Mouse (Mus musculus) liver, adult 2 months (tissue): ENCODE results near the gene Mrm2. TPM values are rescaled to one million over a fixed set of nuclear protein-coding genes. Genes with fewer than 3 reads are reported as not detected.

Experiments used
- DNase-seq: peaks from one replicate; pipeline ENCODE4 v3.0.0-alpha.2; 2011; ENCODE audit warnings: low read depth, low spot score; ENCODE audit errors: extremely low read depth
- H3K27ac ChIP-seq: fragments of 200-500 bp; replicated peaks from 2 replicates; pipeline ENCODE4 v1.5.1; 2012; ENCODE audit warnings: low read depth, mild to moderate bottlenecking, control low read depth, inconsistent platforms, low read length; ENCODE audit not compliant: insufficient read depth
- H3K27me3 ChIP-seq: fragments of 200-500 bp; 2 replicates; pipeline ENCODE4 v1.6.1; 2012; ENCODE audit warnings: mild to moderate bottlenecking, moderate library complexity, low read length, inconsistent platforms; ENCODE audit not compliant: control insufficient read depth, insufficient read depth
- H3K36me3 ChIP-seq: fragments of 200-500 bp; 2 replicates; pipeline ENCODE4 v1.6.1; 2012; ENCODE audit warnings: low read length, inconsistent platforms; ENCODE audit not compliant: control insufficient read depth, insufficient read depth
- H3K4me1 ChIP-seq: fragments of 200-500 bp; 2 replicates; pipeline ENCODE4 v1.6.1; 2011; ENCODE audit warnings: low read length; ENCODE audit not compliant: control insufficient read depth, insufficient read depth
- H3K4me3 ChIP-seq: fragments of 200-500 bp; 2 replicates; pipeline ENCODE4 v1.5.1; 2011; ENCODE audit warnings: low read depth, mild to moderate bottlenecking, control low read depth, low read length, moderate library complexity; ENCODE audit not compliant: insufficient read depth
- H3K79me2 ChIP-seq: fragments of 200-500 bp; 2 replicates; pipeline ENCODE4 v1.6.1; 2012; ENCODE audit warnings: inconsistent platforms, mild to moderate bottlenecking, low read length, moderate library complexity; ENCODE audit not compliant: control insufficient read depth, insufficient read depth
- H3K9ac ChIP-seq: fragments of 200-500 bp; 2 replicates; pipeline ENCODE4 v1.6.1; 2012; ENCODE audit warnings: low read depth, mild to moderate bottlenecking, control low read depth, inconsistent platforms, low read length
- CTCF ChIP-seq: fragments of 200-500 bp; IDR thresholded peaks from 2 replicates; pipeline ENCODE4 v1.5.1; 2011; ENCODE audit warnings: low read depth, low read length, control low read depth
- POLR2A ChIP-seq: fragments of 200-500 bp; IDR thresholded peaks from 2 replicates; pipeline ENCODE4 v1.6.1; 2011; ENCODE audit warnings: low read length, control low read depth; ENCODE audit not compliant: insufficient read depth; ENCODE audit errors: extremely low read depth
- WGBS: fragments of 180-500 bp; shearing (Covaris S2); methylation state at CpG from one replicate; pipeline ENCODE4 v1.1.7; 2018; 5-methylcytosine and 5-hydroxymethylcytosine counted together
- polyA plus RNA-seq: library from polyadenylated mRNA; depleted of rRNA; stranded (reverse); fragments of >200 nt; gene quantifications from 2 replicates; pipeline ENCODE4 v1.2.3, GENCODE M21; 2012
- total RNA-seq: library from RNA; depleted of rRNA; stranded (reverse); fragments of >200 nt; gene quantifications from 2 replicates; pipeline ENCODE4 v1.2.3, GENCODE M21; 2014

The Mrm2 gene
- total and polyA plus RNA-seq, 2 experiments: 8.0 to 8.4 TPM

DNA sequence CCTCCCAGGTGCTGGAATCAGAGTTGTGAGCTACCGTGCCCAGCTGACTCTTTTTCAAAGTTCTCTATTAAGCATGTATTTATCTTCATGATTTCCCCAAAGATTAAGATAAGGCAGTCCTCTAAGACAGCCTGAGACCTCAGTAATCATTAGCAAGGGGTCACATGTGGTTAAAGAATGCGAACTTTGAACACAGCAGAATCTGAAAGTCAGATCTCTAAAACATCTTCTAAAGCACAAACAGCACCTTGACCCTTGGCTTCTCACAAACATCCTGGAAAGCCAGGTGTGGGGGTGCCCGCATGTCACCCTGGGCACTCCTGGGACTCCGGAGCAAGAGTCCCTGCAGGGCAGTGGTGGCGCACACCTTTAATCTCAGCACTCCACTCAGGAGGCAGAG lies 32.7 kb upstream of the Mrm2 start:
- Histone ChIP-seq H3K4me3 (no peak overlapping the region), H3K9ac (no peak overlapping the region), H3K27me3 (no peaks in the 10 kb centered on the region), H3K27ac (no peak overlapping the region), H3K4me1 (peaks cover 12% of the 10 kb centered on the region), H3K36me3 (no peaks in the 10 kb centered on the region), H3K79me2 (peaks cover 38% of the 10 kb centered on the region)
- TF ChIP-seq POLR2A (no peak), CTCF (no peak)
- DNase-seq: peak; percentile 44
- 62% methylated on average over 5 of the region's 5 CpGs for WGBS

DNA sequence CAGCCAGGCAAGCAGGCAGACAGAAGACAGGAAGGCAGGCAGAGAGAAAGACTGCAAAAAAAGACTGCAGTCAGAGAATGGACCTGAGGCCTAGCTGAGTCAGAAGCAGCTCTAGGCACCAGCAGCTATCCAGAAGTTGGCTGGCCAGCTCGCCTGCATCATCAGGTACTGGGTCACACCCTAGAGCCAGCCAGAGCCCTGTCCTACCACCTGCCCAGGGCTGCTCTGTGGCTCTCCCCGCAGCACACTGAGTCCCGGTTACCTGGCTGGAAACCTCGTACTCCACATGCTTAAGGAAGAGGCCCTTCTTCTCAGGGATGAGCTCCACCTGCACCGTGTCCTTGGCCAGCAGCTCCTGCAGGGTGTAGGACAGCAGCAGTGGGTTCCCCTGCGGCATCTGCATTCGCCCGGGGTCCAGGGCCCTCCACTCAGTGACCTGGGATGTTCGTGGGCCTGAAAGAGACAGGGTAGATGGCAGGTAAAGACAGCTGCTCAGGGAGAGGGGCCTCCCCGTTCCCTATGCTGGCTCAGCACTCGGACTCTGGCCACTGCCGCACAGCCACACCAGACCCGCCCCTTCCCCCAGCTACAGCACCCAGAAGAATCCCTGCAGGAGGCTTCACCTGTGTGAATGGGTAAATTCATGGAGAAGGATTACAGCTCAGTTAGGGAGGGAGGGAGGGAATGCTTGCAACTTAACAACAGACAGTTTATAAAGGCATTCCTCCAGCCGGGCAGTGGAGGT lies 28.4 kb upstream of the Mrm2 start:
- Histone ChIP-seq H3K27me3 (no peaks in the 10 kb centered on the region), H3K4me1 (0 out of 2 replicates have a peak, but pooled peaks cover 5% of the 10 kb centered on the region), H3K36me3 (peaks cover 11% of the 10 kb centered on the region; the same call in 1 of the 2 replicates), H3K27ac (no peak overlapping the region), H3K79me2 (peaks cover 15% of the 10 kb centered on the region), H3K4me3 (no peak overlapping the region), H3K9ac (no peak overlapping the region)
- DNase-seq: no peak
- WGBS: 89% methylated on average over 14 of the region's 14 CpGs
- TF ChIP-seq POLR2A: no peak
- no peak for TF ChIP-seq CTCF

DNA sequence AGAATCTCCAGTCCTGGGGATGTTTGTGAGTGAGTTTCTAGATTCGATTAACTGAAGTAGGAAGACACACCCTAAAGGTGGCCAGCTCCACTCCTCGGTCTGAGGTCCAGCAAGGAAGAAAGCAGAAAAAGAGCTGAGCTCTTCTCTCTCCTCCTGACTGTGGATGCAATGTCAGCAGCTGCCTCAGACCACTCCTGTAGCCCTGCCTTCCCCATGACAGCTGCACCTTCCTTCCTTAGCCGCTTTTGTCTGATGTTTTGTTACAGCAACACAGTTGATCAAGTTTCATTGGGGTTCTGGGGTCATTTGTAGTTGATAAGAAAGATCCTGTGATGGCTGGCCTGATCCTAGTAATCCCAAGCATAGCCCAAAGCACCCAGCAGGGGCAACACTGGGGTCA lies 25.8 kb upstream of the Mrm2 start:
- Histone ChIP-seq H3K27ac (no peak overlapping the region), H3K36me3 (peaks cover 23% of the 10 kb centered on the region; the same call in 1 of the 2 replicates), H3K4me1 (no peaks in the 10 kb centered on the region), H3K27me3 (no peaks in the 10 kb centered on the region), H3K4me3 (no peak overlapping the region), H3K9ac (no peak overlapping the region), H3K79me2 (no peaks in the 10 kb centered on the region)
- 88% methylated on average over 3 of the region's 3 CpGs for WGBS
- no peak for TF ChIP-seq POLR2A
- TF ChIP-seq CTCF: no peak
- DNase-seq: no peak

DNA sequence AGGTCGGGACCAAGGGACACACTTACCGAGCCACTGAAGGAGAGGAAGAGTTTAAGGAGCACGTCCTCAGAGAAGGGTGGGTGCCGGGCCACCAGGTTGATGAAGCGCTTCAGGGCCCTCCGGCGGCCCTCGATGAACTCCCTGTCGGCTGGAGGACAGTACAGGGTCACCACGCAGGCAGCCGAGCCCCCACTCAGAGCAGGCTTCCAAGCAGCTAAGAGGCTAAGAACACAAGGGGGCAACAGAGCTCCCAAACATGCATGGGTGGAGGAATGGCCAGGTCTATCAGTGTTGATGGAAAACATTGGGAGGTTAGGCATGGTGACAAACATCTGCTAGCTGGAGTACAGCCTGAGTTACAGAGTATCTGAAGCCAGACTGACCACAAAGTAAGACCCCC lies 24.2 kb upstream of the Mrm2 start:
- no peak for DNase-seq
- 93% methylated on average over 11 of the region's 11 CpGs for WGBS
- no peaks in the 10 kb centered on the region for H3K27me3 ChIP-seq
- H3K27ac ChIP-seq: no peak overlapping the region
- H3K4me1 ChIP-seq: no peaks in the 10 kb centered on the region
- H3K36me3 ChIP-seq: peaks cover 24% of the 10 kb centered on the region; the same call in 1 of the 2 replicates
- TF ChIP-seq CTCF (peak; percentile 14; the same call in 1 of the 2 replicates), POLR2A (no peak)
- H3K9ac ChIP-seq: no peak overlapping the region
- H3K4me3 ChIP-seq: no peak overlapping the region
- H3K79me2 ChIP-seq: no peaks in the 10 kb centered on the region

DNA sequence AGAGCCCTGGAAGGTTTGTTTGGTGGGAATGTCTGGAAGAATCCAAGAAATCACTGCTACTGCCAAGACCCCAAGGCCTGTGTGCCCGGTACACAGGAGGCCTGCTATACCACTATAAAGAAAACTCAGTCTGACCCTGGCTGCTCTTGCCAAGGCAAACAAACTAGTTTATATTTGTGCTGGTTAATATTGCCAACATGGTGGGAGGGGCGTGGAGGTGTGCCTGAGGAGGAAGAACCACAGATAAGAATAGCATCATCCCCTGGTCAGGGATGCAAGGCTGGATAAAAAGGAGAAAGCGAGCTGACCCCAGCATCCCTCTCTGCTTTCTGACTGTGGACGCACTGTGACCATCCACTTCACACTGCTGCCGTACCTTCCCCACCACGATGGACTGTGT lies 20.7 kb upstream of the Mrm2 start:
- TF ChIP-seq CTCF (no peak), POLR2A (no peak)
- peaks cover 22% of the 10 kb centered on the region; the same call in 1 of the 2 replicates for H3K36me3 ChIP-seq
- WGBS: 84% methylated on average over 6 of the region's 6 CpGs
- H3K27ac ChIP-seq: no peak overlapping the region
- no peak overlapping the region for H3K9ac ChIP-seq
- no peaks in the 10 kb centered on the region for H3K27me3 ChIP-seq
- no peaks in the 10 kb centered on the region for H3K79me2 ChIP-seq
- H3K4me3 ChIP-seq: no peak overlapping the region
- no peak for DNase-seq
- no peaks in the 10 kb centered on the region for H3K4me1 ChIP-seq
